Mouse (Mus musculus) bone marrow, adult 2 months (tissue): ENCODE measurements around the gene Lrrc52.
A peak's percentile ranks its signal among the peaks of the same experiment; 100 is the strongest.

Source experiments
- CTCF ChIP-seq: fragments of 200-500 bp; IDR thresholded peaks from 2 replicates; pipeline ENCODE4 v1.5.1; 2011; ENCODE audit warnings: low read length, control low read depth; ENCODE audit not compliant: control insufficient read depth, insufficient read depth
- POLR2A ChIP-seq: fragments of 200-500 bp; IDR thresholded peaks from 2 replicates; pipeline ENCODE4 v1.6.1; 2011; ENCODE audit warnings: low read depth, mild to moderate bottlenecking, control low read depth, low read length, borderline replicate concordance; ENCODE audit not compliant: control insufficient read depth

DNA sequence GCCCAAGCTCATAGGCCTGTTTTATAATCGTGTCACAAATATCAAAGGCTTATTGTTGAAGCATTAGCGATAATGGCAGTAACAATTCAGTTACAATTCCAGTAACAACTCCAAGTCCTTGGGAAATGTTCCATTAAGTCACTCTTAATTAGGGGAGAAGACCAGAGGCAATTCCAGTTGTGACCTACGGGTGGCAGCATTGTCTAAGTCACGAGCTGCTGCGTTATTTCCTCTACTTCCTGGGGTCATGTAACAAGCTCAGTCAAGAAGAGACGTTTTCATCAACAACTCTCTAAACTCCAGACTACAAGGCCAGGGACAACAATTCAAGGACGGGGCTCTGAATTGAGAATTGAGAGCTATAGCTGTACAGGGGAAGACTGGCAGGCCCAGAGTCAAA lies 51.7 kb downstream of the Lrrc52 start:
- peak; percentile 66 for TF ChIP-seq CTCF
- TF ChIP-seq POLR2A, result no peak
